Mouse (Mus musculus): ENCODE results near the gene Chil3. TPM values are rescaled to one million over a fixed set of nuclear protein-coding genes. Genes with fewer than 3 reads are reported as not detected.

The Chil3 gene
- total RNA-seq, 2 experiments from 2014 or later: not detected

Other genes starting within 250 kb of the Chil3 start
- gene I830077J02Rik, start 234.9 kb downstream of the Chil3 start, total RNA-seq (2021): 1 to 10 TPM in 1 of 2 experiments, under 1 TPM in 1; 0.69 to 1.3 TPM
- 10 to 100 TPM; 47.7 to 54.4 TPM for gene Wdr77, start 208.2 kb downstream of the Chil3 start, total RNA-seq (2021)
- gene Atp5f1, start 207.5 kb downstream of the Chil3 start, total RNA-seq (2021): 100 to 1,000 TPM; 916 to 930 TPM
- under 1 TPM; 0.15 to 0.24 TPM for gene Ovgp1, start 193.9 kb downstream of the Chil3 start, total RNA-seq (2021)
- not detected for gene Pifo, start 152.9 kb downstream of the Chil3 start, total RNA-seq (2021)
- gene Chil5, start 134.8 kb downstream of the Chil3 start, total RNA-seq (2021): not detected
- not detected for gene Chia1, start 54.3 kb downstream of the Chil3 start, total RNA-seq (2021)
- not detected for gene Chil4, start 51.9 kb upstream of the Chil3 start, total RNA-seq (2021)
- gene Chil6, start 238.6 kb upstream of the Chil3 start, total RNA-seq (2021): not detected